Mouse (Mus musculus) midbrain, embryonic 13.5 days (tissue): ENCODE results near the gene Igfn1. TPM values are rescaled to one million over a fixed set of nuclear protein-coding genes. Genes with fewer than 3 reads are reported as not detected.

Experiments
- ATAC-seq: fragments of 200-750 bp; cut with Nextera tagmentation; 2 replicates; pipeline ENCODE4 v1.8.0; 2017; ENCODE audit warnings: mild to moderate bottlenecking, moderate TSS enrichment, moderate library complexity
- H3K27ac ChIP-seq: fragments of 300-500 bp; sonication (generic); 2 replicates; pipeline ENCODE4 v1.5.1; 2015; ENCODE audit warnings: inconsistent platforms, mild to moderate bottlenecking, moderate library complexity
- H3K27me3 ChIP-seq: fragments of 300-500 bp; sonication (generic); 2 replicates; pipeline ENCODE4 v1.6.1; 2015; ENCODE audit warnings: mild to moderate bottlenecking, inconsistent platforms
- H3K36me3 ChIP-seq: fragments of 300-500 bp; sonication (generic); 2 replicates; pipeline ENCODE4 v1.6.1; 2015; ENCODE audit warnings: mild to moderate bottlenecking, inconsistent platforms
- H3K4me1 ChIP-seq: fragments of 300-500 bp; sonication (generic); replicated peaks from 2 replicates; pipeline ENCODE4 v1.6.1; 2015; ENCODE audit warnings: inconsistent platforms
- H3K4me2 ChIP-seq: fragments of 300-500 bp; sonication (generic); replicated peaks from 2 replicates; pipeline ENCODE4 v1.6.1; 2015; ENCODE audit warnings: moderate library complexity, mild to moderate bottlenecking, inconsistent platforms
- H3K4me3 ChIP-seq: fragments of 300-500 bp; sonication (generic); replicated peaks from 2 replicates; pipeline ENCODE4 v1.5.1; 2015; ENCODE audit warnings: mild to moderate bottlenecking, inconsistent platforms
- H3K9ac ChIP-seq: fragments of 300-500 bp; sonication (generic); replicated peaks from 2 replicates; pipeline ENCODE4 v1.6.1; 2015; ENCODE audit warnings: mild to moderate bottlenecking, inconsistent platforms
- H3K9me3 ChIP-seq: fragments of 300-500 bp; sonication (generic); 2 replicates; pipeline ENCODE4 v1.6.1; 2016; ENCODE audit warnings: mild to moderate bottlenecking, inconsistent platforms
- WGBS: fragments of 180-500 bp; shearing (Covaris S2); methylation state at CpG from one replicate; pipeline ENCODE4 v1.1.7; 2015; 5-methylcytosine and 5-hydroxymethylcytosine counted together
- polyA plus RNA-seq: library from polyadenylated mRNA; unstranded; fragments of >200 nt; fragmentation: Nextera tagmentation; extraction: Ambion mirVana; gene quantifications from 2 replicates; pipeline ENCODE4 v1.2.1, GENCODE M21; 2015

Igfn1 gene
- polyA plus RNA-seq, 1 experiment from 2014 or later, result not detected

DNA sequence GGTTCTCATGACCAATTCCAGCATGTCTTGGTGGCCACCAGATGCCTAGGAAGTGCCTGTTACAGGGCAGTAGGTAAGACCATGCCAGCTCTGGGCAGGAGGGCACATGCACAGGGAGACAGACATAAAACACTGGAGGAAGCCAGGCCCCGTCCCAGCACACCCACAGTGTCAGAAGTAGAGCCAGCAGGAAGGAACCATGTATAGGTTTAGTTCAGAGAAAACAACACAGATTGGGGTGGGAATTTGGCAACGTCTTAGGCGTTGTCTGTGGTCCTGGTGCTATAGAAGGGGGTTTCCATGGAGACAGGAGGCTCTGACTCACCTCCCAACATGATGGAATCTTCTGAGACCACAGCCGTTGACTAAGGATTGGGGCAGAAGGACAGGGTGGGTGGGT, 59.9 kb downstream of the Igfn1 start:
- WGBS, result 69% methylated on average over 4 of the region's 4 CpGs
- H3K27me3 ChIP-seq, result peaks cover 13% of the 10 kb centered on the region
- no peaks in the 10 kb centered on the region for H3K9me3 ChIP-seq
- ATAC-seq, result no peak
- H3K4me2 ChIP-seq, result no peak overlapping the region
- no peak overlapping the region for H3K9ac ChIP-seq
- no peak overlapping the region for H3K27ac ChIP-seq
- H3K4me3 ChIP-seq, result no peak overlapping the region
- H3K4me1 ChIP-seq, result 0 out of 2 replicates have a peak, but pooled peaks cover 6% of the 10 kb centered on the region
- H3K36me3 ChIP-seq, result no peaks in the 10 kb centered on the region

DNA sequence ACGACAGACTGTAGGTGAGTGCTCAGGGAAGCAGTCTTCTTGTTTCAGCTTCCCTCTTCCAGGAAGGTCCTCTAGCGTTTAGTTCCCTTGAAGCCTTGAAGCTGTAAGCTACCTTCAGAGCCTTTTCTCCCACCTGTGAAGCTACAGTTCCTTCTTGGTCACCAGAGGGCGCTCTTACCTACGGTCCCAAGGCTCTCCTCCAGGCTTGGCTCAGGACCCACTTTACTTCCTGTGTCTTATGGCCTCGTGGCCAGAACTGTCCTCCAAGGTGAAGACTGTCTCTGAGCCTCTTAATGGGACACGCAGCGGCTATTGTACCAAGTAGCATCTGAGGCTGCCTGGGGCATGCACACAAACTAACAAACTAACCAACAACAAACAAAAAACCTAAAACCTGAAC, 60.4 kb downstream of the Igfn1 start:
- Histone ChIP-seq H3K4me3 (no peak overlapping the region), H3K4me2 (no peak overlapping the region), H3K9me3 (no peaks in the 10 kb centered on the region), H3K9ac (no peak overlapping the region), H3K36me3 (no peaks in the 10 kb centered on the region), H3K27me3 (peaks cover 13% of the 10 kb centered on the region), H3K4me1 (0 out of 2 replicates have a peak, but pooled peaks cover 6% of the 10 kb centered on the region), H3K27ac (no peak overlapping the region)
- 11% methylated on average over 7 of the region's 7 CpGs for WGBS
- ATAC-seq, result no peak

DNA sequence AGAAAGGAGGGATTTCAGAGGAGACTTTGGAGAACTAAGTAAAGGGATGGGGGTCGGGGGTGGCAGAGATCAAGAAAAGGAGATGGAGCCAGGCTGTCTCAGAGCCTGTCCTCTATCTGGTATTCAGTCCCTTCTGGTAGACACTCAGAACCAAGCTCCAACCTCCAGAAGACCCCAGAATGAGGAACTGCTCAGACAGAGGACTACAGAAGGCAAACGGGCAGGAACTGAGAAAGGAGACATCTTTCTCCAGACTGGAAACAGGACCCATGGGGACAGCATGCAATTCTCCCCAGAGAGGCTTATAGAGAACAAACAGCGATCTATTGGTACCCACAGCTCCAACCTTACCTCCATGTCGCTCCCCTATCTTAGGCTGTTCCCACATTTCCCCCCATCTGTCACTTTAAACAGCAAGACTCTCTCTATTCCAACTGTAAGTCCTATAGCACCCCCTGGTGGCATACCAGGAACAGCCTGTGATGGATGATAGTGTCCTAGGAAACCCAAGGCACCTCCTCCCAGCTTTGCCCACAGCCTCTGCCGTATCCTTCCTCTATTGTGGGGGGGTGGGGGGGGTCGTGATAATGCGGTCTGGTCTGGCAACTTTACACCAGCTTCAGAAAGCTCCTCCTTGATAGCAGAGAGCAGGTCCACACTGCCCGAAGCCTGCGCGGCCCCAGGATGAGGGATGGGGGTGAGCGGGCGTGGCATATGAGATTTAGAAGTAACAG, 61.4 kb downstream of the Igfn1 start:
- whole genome bisulfite sequencing, result 46% methylated on average over 12 of the region's 12 CpGs
- no peaks in the 10 kb centered on the region for H3K36me3 ChIP-seq
- H3K9me3 ChIP-seq, result no peaks in the 10 kb centered on the region
- H3K4me3 ChIP-seq, result no peak overlapping the region
- ATAC-seq, result peak; percentile 74
- 0 out of 2 replicates have a peak overlapping the region, but pooled peaks have one; percentile 28 for H3K4me2 ChIP-seq
- peaks cover 13% of the 10 kb centered on the region for H3K27me3 ChIP-seq
- H3K9ac ChIP-seq, result no peak overlapping the region
- H3K27ac ChIP-seq, result no peak overlapping the region
- 0 out of 2 replicates have a peak, but pooled peaks cover 6% of the 10 kb centered on the region for H3K4me1 ChIP-seq

DNA sequence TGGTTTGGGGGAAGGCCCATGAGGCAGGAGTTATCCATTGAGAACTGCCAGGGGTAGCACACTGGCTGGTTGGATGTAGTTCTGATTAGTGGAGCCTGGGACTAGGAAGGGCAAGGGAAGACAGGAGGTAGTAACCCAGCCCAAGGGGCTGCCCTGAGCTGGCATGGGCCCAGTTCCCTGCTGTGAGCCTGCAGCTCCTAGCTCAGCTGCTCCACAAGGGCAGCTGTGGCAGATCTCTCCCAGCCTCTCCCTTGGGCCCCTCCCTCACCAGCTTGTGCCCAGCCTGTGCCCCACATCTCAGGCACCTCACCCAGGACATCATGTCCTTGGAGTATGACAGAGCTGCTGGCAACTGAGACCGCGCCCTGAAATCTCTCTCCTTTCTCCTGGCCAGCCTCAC, 62.4 kb downstream of the Igfn1 start:
- H3K4me3 ChIP-seq, result no peak overlapping the region
- no peak overlapping the region for H3K9ac ChIP-seq
- H3K4me2 ChIP-seq, result no peak overlapping the region
- H3K9me3 ChIP-seq, result no peaks in the 10 kb centered on the region
- H3K4me1 ChIP-seq, result 0 out of 2 replicates have a peak, but pooled peaks cover 3% of the 10 kb centered on the region
- peak; percentile 15; the same call in 1 of the 2 replicates for ATAC-seq
- no peak overlapping the region for H3K27ac ChIP-seq
- peaks cover 13% of the 10 kb centered on the region for H3K27me3 ChIP-seq
- 90% methylated on average over 2 of the region's 2 CpGs for WGBS
- H3K36me3 ChIP-seq, result no peaks in the 10 kb centered on the region

DNA sequence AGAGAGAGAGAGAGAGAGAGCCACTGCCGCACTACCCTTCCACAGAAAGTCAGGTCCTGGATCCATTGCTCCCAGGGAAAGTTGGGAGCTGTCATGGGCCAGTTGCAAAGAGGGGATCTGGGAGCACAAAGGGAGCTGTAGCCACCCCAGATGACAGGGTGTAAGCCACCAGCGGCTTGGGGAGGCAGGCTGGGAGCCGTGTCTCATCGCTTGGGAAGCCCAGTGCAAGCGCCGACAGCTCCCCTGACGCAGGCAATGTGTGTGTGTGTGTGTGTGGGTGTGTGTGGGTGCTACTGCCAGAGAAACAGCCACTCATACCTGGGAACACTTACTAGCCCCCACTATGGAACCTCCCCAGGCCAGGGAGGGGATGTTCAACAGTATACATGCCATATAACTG, 64.0 kb downstream of the Igfn1 start:
- ATAC-seq, result no peak

DNA sequence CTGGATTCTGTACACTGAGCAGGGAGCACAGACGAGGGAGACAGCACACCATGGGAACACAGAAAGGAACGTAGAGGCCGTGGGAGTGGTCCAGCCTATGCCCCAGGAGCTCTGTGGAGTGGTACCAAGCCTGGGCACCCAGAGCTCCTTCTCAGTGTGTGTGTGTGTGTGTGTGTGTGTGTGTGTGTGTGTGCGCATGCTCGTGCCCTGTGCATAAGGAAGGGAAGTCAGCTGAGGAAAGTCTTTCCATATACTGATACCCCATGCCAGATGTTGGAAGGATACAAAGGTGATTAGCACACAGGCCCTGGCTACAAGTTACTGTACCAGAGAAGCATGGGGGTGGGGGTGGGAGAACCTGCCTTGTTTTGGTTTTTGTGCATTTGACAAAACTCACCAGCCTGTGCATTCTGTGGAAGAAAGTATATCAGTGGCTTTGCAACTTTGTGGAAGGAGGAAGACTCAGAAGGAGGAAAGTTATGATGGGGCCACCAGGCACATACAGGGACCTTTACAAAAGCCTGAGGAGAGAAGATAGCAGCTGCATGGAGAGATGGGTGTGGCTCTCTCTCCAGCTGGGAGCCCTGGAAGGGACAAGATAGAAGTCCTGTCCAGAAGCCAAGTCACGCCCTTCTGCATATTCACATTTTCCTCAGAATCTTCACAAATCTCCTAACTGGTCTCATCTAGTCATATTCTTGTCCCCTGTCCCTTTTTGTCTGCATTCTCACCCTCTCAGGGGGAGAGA, 64.7 kb downstream of the Igfn1 start:
- no peak for ATAC-seq
- peaks cover 13% of the 10 kb centered on the region for H3K27me3 ChIP-seq
- H3K4me1 ChIP-seq, result 0 out of 2 replicates have a peak, but pooled peaks cover 3% of the 10 kb centered on the region
- WGBS, result 74% methylated on average over 6 of the region's 6 CpGs
- no peak overlapping the region for H3K4me3 ChIP-seq
- H3K9me3 ChIP-seq, result no peaks in the 10 kb centered on the region
- no peaks in the 10 kb centered on the region for H3K36me3 ChIP-seq
- H3K27ac ChIP-seq, result no peak overlapping the region
- H3K9ac ChIP-seq, result no peak overlapping the region
- no peak overlapping the region for H3K4me2 ChIP-seq

More for the DNA sequence above, 64.0 kb downstream of the Igfn1 start:
- Histone ChIP-seq H3K4me2 (no peak overlapping the region), H3K27ac (no peak overlapping the region), H3K27me3 (peaks cover 13% of the 10 kb centered on the region), H3K9me3 (no peaks in the 10 kb centered on the region), H3K4me1 (0 out of 2 replicates have a peak, but pooled peaks cover 3% of the 10 kb centered on the region), H3K9ac (no peak overlapping the region), H3K36me3 (no peaks in the 10 kb centered on the region), H3K4me3 (no peak overlapping the region)
- WGBS, result 41% methylated on average over 6 of the region's 7 CpGs

DNA sequence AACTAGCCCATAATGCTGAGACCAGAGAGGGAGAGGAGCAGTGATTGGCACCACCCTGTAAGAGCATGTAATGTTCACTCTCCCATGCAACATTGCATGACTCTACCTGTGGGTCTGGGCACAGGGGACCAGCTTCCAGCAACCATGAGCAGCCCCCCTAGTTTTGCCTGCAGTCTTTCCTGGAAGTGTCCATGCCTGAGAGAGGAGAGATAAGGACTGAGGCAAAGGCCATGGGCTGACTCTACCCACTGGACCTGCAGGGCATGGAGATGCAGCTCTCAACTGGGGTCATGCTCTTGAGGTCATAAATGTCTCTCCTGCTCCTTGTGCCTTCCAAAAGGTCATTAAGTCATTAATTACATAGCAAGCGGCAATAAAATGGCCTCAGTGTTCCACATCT, 70.1 kb downstream of the Igfn1 start:
- 74% methylated on average over 1 of the region's 1 CpGs for WGBS

DNA sequence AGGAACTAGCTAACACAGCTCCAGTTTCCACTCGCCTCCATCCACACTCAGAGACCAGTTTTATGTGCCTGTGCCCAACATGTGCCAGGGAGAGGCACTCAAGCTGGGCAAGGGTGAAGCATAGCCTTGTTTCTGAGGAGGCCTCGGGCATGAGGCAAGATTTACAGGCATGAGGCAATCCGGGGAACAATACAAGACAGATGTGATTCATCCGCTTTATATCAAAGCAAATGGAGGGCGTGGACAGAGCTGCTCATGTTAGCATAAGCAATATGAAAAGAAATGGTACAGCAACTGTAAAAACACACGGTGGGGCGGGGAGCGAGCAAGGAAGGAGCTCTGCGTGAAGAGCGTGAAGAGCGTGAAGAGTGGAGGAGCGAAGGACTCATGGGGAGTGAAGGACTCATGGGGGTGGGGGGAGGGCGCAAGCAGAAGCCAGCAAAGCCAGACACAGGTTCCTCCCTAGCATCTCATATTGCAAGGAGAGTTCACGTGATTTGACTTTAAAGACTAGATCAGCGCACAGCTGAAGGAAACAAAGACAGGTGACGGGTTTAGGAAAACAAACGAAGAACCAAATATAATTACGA, 72.3 kb downstream of the Igfn1 start:
- ATAC-seq, result no peak
- Histone ChIP-seq H3K9me3 (no peaks in the 10 kb centered on the region), H3K27me3 (no peaks in the 10 kb centered on the region), H3K27ac (no peak overlapping the region), H3K4me1 (0 out of 2 replicates have a peak, but pooled peaks cover 4% of the 10 kb centered on the region), H3K9ac (no peak overlapping the region), H3K4me3 (no peak overlapping the region), H3K36me3 (no peaks in the 10 kb centered on the region), H3K4me2 (no peak overlapping the region)
- 82% methylated on average over 18 of the region's 18 CpGs for WGBS

More for the DNA sequence above, 70.1 kb downstream of the Igfn1 start:
- Histone ChIP-seq H3K9me3 (no peaks in the 10 kb centered on the region), H3K4me1 (no peaks in the 10 kb centered on the region), H3K36me3 (no peaks in the 10 kb centered on the region), H3K27ac (no peak overlapping the region), H3K4me2 (no peak overlapping the region), H3K4me3 (no peak overlapping the region), H3K9ac (no peak overlapping the region), H3K27me3 (no peaks in the 10 kb centered on the region)
- ATAC-seq, result no peak

DNA sequence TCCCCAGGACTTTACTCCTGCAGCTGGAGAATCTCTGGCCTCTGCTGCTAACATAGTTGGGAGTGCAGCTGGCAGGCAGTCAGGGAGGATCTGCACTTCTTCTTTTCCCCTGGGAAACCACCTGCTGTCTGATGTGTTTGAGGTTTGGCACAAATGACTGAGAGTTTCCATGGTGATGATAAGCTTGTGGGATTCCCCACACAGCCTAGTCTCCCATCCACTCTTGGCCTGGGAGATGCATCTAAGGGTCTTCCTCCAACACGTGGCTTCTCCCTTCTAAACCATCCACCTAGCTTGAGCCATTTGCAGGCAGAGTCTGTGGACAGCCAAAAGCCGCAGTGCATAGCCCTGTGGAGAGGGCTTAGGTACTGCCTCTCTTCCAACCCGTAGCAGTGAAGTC, 76.3 kb downstream of the Igfn1 start:
- no peak overlapping the region for H3K27ac ChIP-seq
- no peak overlapping the region for H3K9ac ChIP-seq
- no peaks in the 10 kb centered on the region for H3K9me3 ChIP-seq
- H3K4me1 ChIP-seq, result 0 out of 2 replicates have a peak, but pooled peaks cover 4% of the 10 kb centered on the region
- H3K36me3 ChIP-seq, result no peaks in the 10 kb centered on the region
- no peak overlapping the region for H3K4me2 ChIP-seq
- H3K27me3 ChIP-seq, result peaks cover 6% of the 10 kb centered on the region; the same call in 1 of the 2 replicates
- no peak overlapping the region for H3K4me3 ChIP-seq
- 50% methylated on average over 3 of the region's 3 CpGs for WGBS
- 0 out of 2 replicates have a peak, but pooled peaks have one; percentile 20 for ATAC-seq

DNA sequence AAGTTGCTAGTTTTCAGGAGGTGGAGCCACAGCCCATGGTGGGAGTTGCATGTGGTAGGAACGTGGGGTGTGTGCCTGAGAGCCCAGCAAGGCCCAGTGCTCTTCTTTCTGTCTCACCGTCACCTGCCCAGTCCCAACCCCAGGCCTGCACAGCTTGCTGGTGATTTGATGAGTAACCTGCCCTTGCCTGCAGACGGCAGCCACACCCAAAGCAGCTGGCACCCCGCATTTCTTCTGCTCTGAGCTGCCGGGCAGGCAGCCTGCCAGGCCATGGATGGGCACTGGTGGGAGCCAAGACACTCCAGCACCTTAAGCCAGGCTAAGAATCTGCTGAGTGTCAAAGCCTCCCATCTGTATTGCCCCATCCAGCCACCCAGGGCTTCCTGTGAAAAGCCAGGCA, 80.3 kb downstream of the Igfn1 start:
- 77% methylated on average over 5 of the region's 5 CpGs for WGBS
- H3K9ac ChIP-seq, result no peak overlapping the region
- no peak for ATAC-seq
- no peak overlapping the region for H3K4me3 ChIP-seq
- 0 out of 2 replicates have a peak, but pooled peaks cover 4% of the 10 kb centered on the region for H3K4me1 ChIP-seq
- no peak overlapping the region for H3K27ac ChIP-seq
- peaks cover 23% of the 10 kb centered on the region for H3K27me3 ChIP-seq
- no peak overlapping the region for H3K4me2 ChIP-seq
- no peaks in the 10 kb centered on the region for H3K36me3 ChIP-seq
- no peaks in the 10 kb centered on the region for H3K9me3 ChIP-seq

DNA sequence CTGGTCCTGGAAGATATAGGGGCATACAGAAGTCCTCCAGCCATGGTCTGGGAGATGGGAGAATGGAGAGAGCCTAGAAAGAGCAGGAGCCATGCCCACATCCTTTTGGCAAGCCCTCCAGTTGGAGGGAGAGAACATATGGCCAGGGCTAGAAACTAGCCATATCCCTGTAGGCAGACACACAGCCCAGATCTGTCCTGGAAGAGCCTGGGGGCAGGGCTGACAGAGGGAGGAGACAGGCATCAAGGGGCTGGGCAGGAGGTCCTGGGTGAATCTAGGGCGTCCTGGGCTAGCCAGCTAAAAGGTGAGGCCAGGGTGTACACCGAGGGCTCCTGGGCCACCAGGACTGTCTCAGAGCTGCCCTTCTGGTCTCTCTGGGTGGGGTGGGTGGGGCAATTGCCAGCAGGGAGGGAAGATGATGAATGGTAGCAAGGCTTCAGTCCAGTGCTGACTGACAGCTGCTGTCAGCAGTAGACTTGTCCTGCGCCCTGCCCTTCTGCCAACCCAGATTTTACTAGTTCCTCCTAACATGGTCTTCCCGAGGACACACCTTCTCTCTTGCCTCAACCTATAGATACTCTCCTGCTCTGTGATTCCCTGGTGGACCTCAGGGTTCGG, 81.7 kb downstream of the Igfn1 start:
- Histone ChIP-seq H3K4me1 (no peaks in the 10 kb centered on the region), H3K9ac (no peak overlapping the region), H3K9me3 (no peaks in the 10 kb centered on the region), H3K4me3 (no peak overlapping the region), H3K4me2 (no peak overlapping the region), H3K27ac (no peak overlapping the region), H3K36me3 (no peaks in the 10 kb centered on the region), H3K27me3 (peaks cover 37% of the 10 kb centered on the region)
- 68% methylated on average over 5 of the region's 5 CpGs for WGBS
- no peak for ATAC-seq
